Mouse (Mus musculus): ENCODE data around the gene Tex19.2. TPM values are rescaled to one million over a fixed set of nuclear protein-coding genes. Genes with fewer than 3 reads are reported as not detected.

The Tex19.2 gene
- polyA plus RNA-seq, 1 experiment, result 0.05 TPM

DNA sequence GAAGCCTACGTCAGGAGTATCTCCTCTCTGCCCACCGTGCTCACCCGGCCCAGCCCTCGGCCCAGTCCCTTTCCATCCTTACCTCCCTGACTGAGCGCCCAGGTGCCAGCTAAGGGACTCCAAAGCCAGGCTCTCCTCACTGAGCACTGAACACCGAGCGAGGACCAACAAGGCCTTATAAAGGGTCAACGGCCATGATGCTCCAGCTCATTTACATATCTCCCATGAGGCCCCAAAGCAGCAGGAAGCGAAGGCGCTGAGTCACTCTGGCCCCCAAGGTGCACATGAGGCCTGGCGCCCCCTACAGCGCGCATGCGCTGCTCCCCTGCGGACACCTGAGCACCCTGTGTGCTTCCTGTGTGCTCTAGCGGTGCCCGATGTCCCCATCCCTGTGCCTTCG, 371 bp downstream of the Tex19.2 start:
- H3ac ChIP-seq (ENCODE audit: control insufficient read depth, insufficient read length), result no peak overlapping the region
- no peaks in the 10 kb centered on the region for H3K36me3 ChIP-seq (ENCODE audit: control insufficient read depth, insufficient read depth)
- no peaks in the 10 kb centered on the region for H3K79me2 ChIP-seq (ENCODE audit: control insufficient read depth, insufficient read depth)
- H3K4me2 ChIP-seq (ENCODE audit: low read depth), result no peak overlapping the region
- no peaks in the 10 kb centered on the region for H3K27me3 ChIP-seq (ENCODE audit: control insufficient read depth, insufficient read depth, insufficient read length)
- TF ChIP-seq CEBPB (IDR thresholded peaks at IDR 0.05; ENCODE audit: insufficient read depth, poor library complexity, severe bottlenecking), result no peak
- no peak for TF ChIP-seq MAX (IDR thresholded peaks at IDR 0.05; ENCODE audit: low read depth)
- TF ChIP-seq MYOD1 (IDR thresholded peaks at IDR 0.05; ENCODE audit: control insufficient read depth in 1 of 3, insufficient read length in 2 of 3, low read depth in 2 of 3), result no peak
- TF ChIP-seq POLR2AphosphoS2 (IDR thresholded peaks at IDR 0.05; ENCODE audit: insufficient read length, low read depth), result no peak
- TF ChIP-seq REST (IDR thresholded peaks at IDR 0.05; ENCODE audit: insufficient read depth, insufficient read length), result no peak
- TF ChIP-seq TCF3 (IDR thresholded peaks at IDR 0.05; ENCODE audit: insufficient read length, low read depth), result no peak
- no peak for TF ChIP-seq POLR2A (IDR thresholded peaks at IDR 0.05; ENCODE audit: insufficient read length, low read depth)
- TF ChIP-seq TCF12 (IDR thresholded peaks at IDR 0.05; ENCODE audit: insufficient read depth, poor library complexity, severe bottlenecking), result no peak
- no peak for TF ChIP-seq MYOG (IDR thresholded peaks at IDR 0.05; ENCODE audit: control insufficient read depth in 1 of 3, insufficient read depth in 1 of 3, insufficient read length in 2 of 3, low read depth in 2 of 3)
- TF ChIP-seq SRF (IDR thresholded peaks at IDR 0.05; ENCODE audit: control insufficient read depth, insufficient read length, low read depth), result no peak
- no peak for TF ChIP-seq USF1 (IDR thresholded peaks at IDR 0.05; ENCODE audit: low read depth)
- no peak for TF ChIP-seq E2F4 (IDR thresholded peaks at IDR 0.05; ENCODE audit: insufficient read depth)
- H3K4me3 ChIP-seq, result no peak overlapping the region

DNA sequence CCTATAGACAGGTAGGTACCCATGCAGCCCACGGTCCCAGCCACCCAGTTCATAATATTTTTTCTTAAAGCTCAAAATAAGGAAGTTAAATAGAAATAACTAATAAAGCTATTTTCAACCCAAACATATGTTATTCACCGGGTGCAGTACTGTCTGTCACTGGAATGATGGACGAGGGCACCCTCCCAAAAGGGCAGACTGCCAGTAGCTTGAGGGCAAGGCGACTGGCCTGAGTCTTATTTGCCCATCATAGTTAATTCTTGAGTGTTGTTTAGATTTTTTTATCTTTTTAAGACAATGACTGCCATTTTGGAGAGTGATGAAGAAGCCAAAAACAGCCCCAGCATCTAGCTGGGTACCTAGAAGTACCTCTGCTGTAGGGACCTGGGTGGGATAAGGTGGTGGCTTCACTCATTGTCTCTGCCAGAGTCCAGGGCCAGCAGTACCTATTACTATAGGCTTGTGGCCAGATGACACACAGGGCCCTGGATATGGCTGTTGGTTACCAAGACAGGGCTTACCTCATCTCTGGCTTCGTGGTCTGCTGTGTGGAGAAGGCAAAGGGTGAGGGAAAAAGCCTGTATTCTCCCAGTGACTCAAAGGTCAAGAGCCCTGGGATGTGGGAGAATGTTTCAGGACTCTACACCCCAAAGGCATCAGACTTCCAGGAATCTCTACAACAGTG, 6.2 kb downstream of the Tex19.2 start:
- TF ChIP-seq POLR2A (IDR thresholded peaks at IDR 0.05; ENCODE audit: insufficient read length, low read depth) (no peak), MYOG (IDR thresholded peaks at IDR 0.05; ENCODE audit: control insufficient read depth in 1 of 3, insufficient read depth in 1 of 3, insufficient read length in 2 of 3, low read depth in 2 of 3) (no peak), POLR2AphosphoS2 (IDR thresholded peaks at IDR 0.05; ENCODE audit: insufficient read length, low read depth) (no peak), E2F4 (IDR thresholded peaks at IDR 0.05; ENCODE audit: insufficient read depth) (no peak), TCF12 (IDR thresholded peaks at IDR 0.05; ENCODE audit: insufficient read depth, poor library complexity, severe bottlenecking) (no peak), MYOD1 (IDR thresholded peaks at IDR 0.05; ENCODE audit: control insufficient read depth in 1 of 3, insufficient read length in 2 of 3, low read depth in 2 of 3) (no peak), REST (IDR thresholded peaks at IDR 0.05; ENCODE audit: insufficient read depth, insufficient read length) (no peak), SRF (IDR thresholded peaks at IDR 0.05; ENCODE audit: control insufficient read depth, insufficient read length, low read depth) (no peak), TCF3 (IDR thresholded peaks at IDR 0.05; ENCODE audit: insufficient read length, low read depth) (no peak)
- H3ac ChIP-seq (ENCODE audit: control insufficient read depth, insufficient read length), result no peak overlapping the region
- no peaks in the 10 kb centered on the region for H3K79me2 ChIP-seq (ENCODE audit: control insufficient read depth, insufficient read depth)
- peaks cover 6% of the 10 kb centered on the region for H3K27me3 ChIP-seq (ENCODE audit: control insufficient read depth, insufficient read depth, insufficient read length)
- no peak overlapping the region for H3K4me3 ChIP-seq
- no peaks in the 10 kb centered on the region for H3K36me3 ChIP-seq (ENCODE audit: control insufficient read depth, insufficient read depth)
- H3K4me2 ChIP-seq (ENCODE audit: low read depth), result peak overlapping the region; percentile 22

DNA sequence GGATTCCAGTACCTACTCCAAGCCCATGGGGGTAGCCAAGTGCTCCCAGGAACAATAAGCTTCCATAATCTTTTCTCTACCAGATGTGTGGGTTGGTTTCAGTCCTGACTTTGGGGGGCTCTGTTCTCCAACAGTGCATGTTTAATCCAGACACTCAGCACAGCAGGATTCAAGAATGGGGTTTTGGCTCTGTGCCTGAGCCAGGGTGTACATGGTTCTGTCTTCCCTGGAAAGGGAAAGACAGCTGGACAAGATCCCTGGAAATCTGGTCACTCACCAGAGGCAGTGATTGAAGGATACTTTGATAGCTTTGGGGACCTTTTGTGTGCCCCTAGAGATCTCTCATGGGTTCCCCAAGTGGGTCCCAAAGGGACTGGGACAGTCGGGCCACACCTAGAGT, 6.9 kb downstream of the Tex19.2 start:
- Histone ChIP-seq H3ac (ENCODE audit: control insufficient read depth, insufficient read length) (no peak overlapping the region), H3K4me3 (no peak overlapping the region), H3K4me2 (ENCODE audit: low read depth) (peak overlapping the region; percentile 4), H3K79me2 (ENCODE audit: control insufficient read depth, insufficient read depth) (no peaks in the 10 kb centered on the region), H3K27me3 (ENCODE audit: control insufficient read depth, insufficient read depth, insufficient read length) (peaks cover 6% of the 10 kb centered on the region), H3K36me3 (ENCODE audit: control insufficient read depth, insufficient read depth) (no peaks in the 10 kb centered on the region)
- peak in 1 of 3 experiments; percentile 23 for TF ChIP-seq MYOG (IDR thresholded peaks at IDR 0.05; ENCODE audit: control insufficient read depth in 1 of 3, insufficient read depth in 1 of 3, insufficient read length in 2 of 3, low read depth in 2 of 3)
- TF ChIP-seq MYOD1 (IDR thresholded peaks at IDR 0.05; ENCODE audit: control insufficient read depth in 1 of 3, insufficient read length in 2 of 3, low read depth in 2 of 3), result no peak

DNA sequence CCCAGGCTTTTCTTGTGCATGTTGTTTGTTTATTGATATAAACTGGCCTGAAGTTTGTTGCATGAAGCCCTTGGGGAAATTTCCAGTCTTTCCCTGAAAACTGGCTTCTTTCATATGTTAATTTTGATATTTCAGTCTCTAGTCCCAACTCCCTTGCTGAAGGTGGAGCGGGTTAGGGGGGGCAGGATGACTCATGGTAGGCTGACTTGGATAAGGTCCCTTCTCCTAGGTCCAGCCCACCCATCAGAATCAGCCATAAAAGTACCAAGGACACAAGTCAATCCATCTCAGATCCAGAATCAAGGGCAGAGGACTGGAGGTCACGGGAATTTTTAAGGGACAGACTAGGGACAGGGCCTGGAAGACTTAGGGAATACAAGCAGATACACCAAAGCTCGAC, 7.4 kb downstream of the Tex19.2 start:
- peaks cover 6% of the 10 kb centered on the region for H3K27me3 ChIP-seq (ENCODE audit: control insufficient read depth, insufficient read depth, insufficient read length)
- H3ac ChIP-seq (ENCODE audit: control insufficient read depth, insufficient read length), result no peak overlapping the region
- no peak overlapping the region for H3K4me2 ChIP-seq (ENCODE audit: low read depth)
- no peak overlapping the region for H3K4me3 ChIP-seq
- TF ChIP-seq E2F4 (IDR thresholded peaks at IDR 0.05; ENCODE audit: insufficient read depth) (no peak), POLR2A (IDR thresholded peaks at IDR 0.05; ENCODE audit: insufficient read length, low read depth) (no peak)
- no peaks in the 10 kb centered on the region for H3K36me3 ChIP-seq (ENCODE audit: control insufficient read depth, insufficient read depth)
- H3K79me2 ChIP-seq (ENCODE audit: control insufficient read depth, insufficient read depth), result no peaks in the 10 kb centered on the region

DNA sequence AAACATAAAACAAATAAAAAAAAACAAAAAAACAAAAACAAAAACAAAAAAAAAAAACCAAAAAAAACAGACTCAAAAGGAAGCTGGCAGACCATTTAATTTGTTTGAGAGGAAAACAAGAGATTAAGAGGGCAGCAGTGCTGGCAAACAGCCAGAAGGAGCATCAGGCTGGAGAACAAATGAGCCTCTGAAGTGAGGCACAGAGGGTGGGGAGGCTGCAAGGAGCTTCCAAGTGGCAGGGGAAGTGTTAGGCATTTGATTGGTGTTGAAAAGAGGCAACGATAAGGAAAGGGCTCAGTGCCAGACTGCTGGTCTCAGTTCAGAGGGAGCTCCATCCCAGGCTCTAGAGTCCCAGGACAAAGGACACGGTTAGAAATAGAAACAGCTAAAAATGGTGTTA, 8.5 kb downstream of the Tex19.2 start:
- H3K4me2 ChIP-seq (ENCODE audit: low read depth), result no peak overlapping the region
- no peaks in the 10 kb centered on the region for H3K36me3 ChIP-seq (ENCODE audit: control insufficient read depth, insufficient read depth)
- no peak overlapping the region for H3ac ChIP-seq (ENCODE audit: control insufficient read depth, insufficient read length)
- H3K4me3 ChIP-seq, result no peak overlapping the region
- no peaks in the 10 kb centered on the region for H3K79me2 ChIP-seq (ENCODE audit: control insufficient read depth, insufficient read depth)
- peaks cover 6% of the 10 kb centered on the region for H3K27me3 ChIP-seq (ENCODE audit: control insufficient read depth, insufficient read depth, insufficient read length)
- no peak for TF ChIP-seq REST (IDR thresholded peaks at IDR 0.05; ENCODE audit: insufficient read depth, insufficient read length)
- TF ChIP-seq USF1 (IDR thresholded peaks at IDR 0.05; ENCODE audit: low read depth), result no peak

Data from myocyte (in vitro differentiated cells).